Comparison of ENCODE assay signal across 12 mouse cellular contexts in the genomic region with DNA sequence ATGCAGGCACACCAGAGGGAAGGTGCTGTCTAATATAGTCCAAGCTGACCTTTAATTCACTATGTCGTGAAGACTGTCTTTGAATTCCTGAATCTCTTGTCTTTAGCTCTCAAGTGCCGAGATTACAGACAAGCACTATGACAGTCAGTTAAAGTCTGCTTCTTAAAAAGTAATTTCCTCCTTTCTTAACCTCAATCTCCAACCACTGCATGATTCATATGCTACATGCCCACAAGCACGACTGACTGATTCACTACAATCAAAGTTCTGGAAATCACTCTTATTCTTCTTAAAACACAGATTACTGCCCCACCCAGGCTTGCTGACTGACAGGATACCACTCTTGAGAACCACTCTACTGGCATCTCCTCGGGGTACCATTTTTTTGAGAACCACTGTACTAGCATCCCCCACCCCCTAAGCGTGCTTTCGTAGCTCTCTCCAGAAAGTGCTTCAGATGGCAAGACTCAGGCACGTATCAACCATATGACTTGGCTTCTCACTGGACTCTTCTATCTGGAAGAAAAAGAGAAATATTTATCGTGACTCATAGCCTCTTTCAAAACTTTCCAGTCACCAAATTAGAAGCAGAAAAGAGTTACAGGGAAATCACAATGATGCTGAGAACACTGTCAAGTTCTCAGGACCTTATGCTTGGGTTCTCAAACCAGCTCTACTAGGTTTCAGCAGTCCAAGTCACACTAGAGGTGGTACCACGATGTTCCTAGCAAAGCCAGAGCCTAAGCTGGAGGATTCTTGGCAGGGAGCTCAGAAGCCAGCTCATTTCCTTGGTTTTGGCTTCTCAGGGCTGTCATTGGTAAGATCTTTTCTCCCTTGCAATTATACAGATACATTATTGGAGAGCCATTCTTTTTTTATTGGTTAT. TPM values are rescaled to one million over a fixed set of nuclear protein-coding genes. Genes with fewer than 3 reads are reported as not detected.
A peak's percentile ranks its signal among the peaks of the same experiment; 100 is the strongest.
DNase-seq lines count a peak whose midpoint lies in the region; ATAC-seq lines count a peak whose summit lies in the region.
"Had no signal": no experiment of that assay in that cellular context is flagged by ENCODE, and none has a peak within 500 bp of the region (broad histone marks: within the 10 kb centered on the region; RNA-seq: fewer than 3 reads in every experiment).

No protein-coding gene starts in this region.

- H3K27ac ChIP-seq in intestine, embryonic 16.5 days (ENCODE audit: low read length), result no peak overlapping the region
- H3K27ac ChIP-seq: hindbrain, embryonic 14.5 days had no signal

- no peaks in the 10 kb centered on the region for H3K27me3 ChIP-seq in intestine, embryonic 16.5 days (replicated peaks; ENCODE audit: control insufficient read depth, insufficient read depth, low read length)

- intact Hi-C loops in heart, postnatal 36 days (cut with DNase I), result no loop called here

- no peak overlapping the region for H3K9ac ChIP-seq in intestine, embryonic 16.5 days (ENCODE audit: low read depth, low read length)
- H3K9ac ChIP-seq: forebrain, postnatal 0 days; hindbrain, embryonic 14.5 days; liver, postnatal 0 days had no signal

- 74% methylated on average over 9 of the region's 9 CpGs for whole genome bisulfite sequencing in intestine, embryonic 16.5 days

- H3K36me3 ChIP-seq in intestine, embryonic 16.5 days (ENCODE audit: control insufficient read depth, insufficient read depth, low read length), result no peaks in the 10 kb centered on the region

- DNase-seq in lung, postnatal 36 days, result peak; percentile 34
- no peak for DNase-seq in lung, postnatal 14 days
- peak; percentile 10 to 27 for DNase-seq in heart, postnatal 36 days
- DNase-seq in layer of hippocampus, adult 11-12 months (ENCODE audit: low spot score), result no peak
- no peak for DNase-seq in MN1 (ENCODE audit: low spot score)
- DNase-seq: embryo, embryonic 11 days; forebrain, postnatal 0 days; kidney, postnatal 4 days; liver, postnatal 0 days had no signal

- H3K4me2 ChIP-seq in intestine, embryonic 16.5 days (ENCODE audit: low read depth, low read length), result no peak overlapping the region
- H3K4me2 ChIP-seq: hindbrain, embryonic 14.5 days had no signal

- H3K9me3 ChIP-seq in intestine, embryonic 16.5 days (ENCODE audit: control insufficient read depth, low read length), result no peaks in the 10 kb centered on the region

- peak; percentile 16 for ATAC-seq in activated CD4-positive, CD25-positive, alpha-beta regulatory T cell, adult 4 months
- ATAC-seq in intestine, embryonic 16.5 days, result no peak
- ATAC-seq: forebrain, postnatal 0 days; liver, postnatal 0 days had no signal

- H3K4me3 ChIP-seq in intestine, embryonic 16.5 days (ENCODE audit: low read length), result no peak overlapping the region

- H3K4me1 ChIP-seq in intestine, embryonic 16.5 days (ENCODE audit: control insufficient read depth, insufficient read depth, low read length), result no peaks in the 10 kb centered on the region

RNA-seq across cellular contexts. Expression of gene Trdmt1, which starts 12.9 kb away (rescaled TPM):
- polyA plus RNA-seq in activated CD4-positive, CD25-positive, alpha-beta regulatory T cell, adult 4 months (2017; shearing (Covaris generic)), result 10 to 100 TPM; 16.2 to 17.0 TPM
- 1 to 10 TPM; 6.5 to 8.0 TPM for total RNA-seq in heart, postnatal 36 days (2021)
- 6.8 and 7.3 TPM in 2 replicates for polyA plus RNA-seq in intestine, embryonic 16.5 days (2015; fragmentation: Nextera tagmentation; extraction: Ambion mirVana)

RNA-seq across cellular contexts. Expression of gene Vim, which starts 16.3 kb away (rescaled TPM):
- polyA plus RNA-seq in activated CD4-positive, CD25-positive, alpha-beta regulatory T cell, adult 4 months (2017; shearing (Covaris generic)), result 100 to 1,000 TPM; 703 to 754 TPM
- total RNA-seq in heart, postnatal 36 days (2021), result 100 to 1,000 TPM; 352 to 374 TPM
- polyA plus RNA-seq in intestine, embryonic 16.5 days (2015; fragmentation: Nextera tagmentation; extraction: Ambion mirVana), result 370 and 392 TPM in 2 replicates

Comparison
In these comparisons a context has a peak if more than half of its experiments do, and no peak if none do; other contexts are left out.
1. DNase-seq: peak in lung, postnatal 36 days (single experiment) and heart, postnatal 36 days (2 of 2); none in lung, postnatal 14 days (single experiment), layer of hippocampus, adult 11-12 months (single experiment) and MN1 (single experiment).